Mouse (Mus musculus) spleen, adult 12 weeks (tissue): ENCODE results near the gene Asic1.

Experiments
- DNase-seq: peaks from one replicate; pipeline ENCODE4 v3.0.0; 2022; ENCODE audit warnings: low spot score

Asic1 gene

GRCm38 (mm10) chr15:99670154-99670821 is at the start of gene Asic1:
Gene Asic1, plus strand, starts transcription at chr15:99670368.
- DNase-seq = no peak

GRCm38 (mm10) chr15:99622063-99622462 is 48.1 kb upstream of the Asic1 start:
- DNase-seq = no peak

- no peak for DNase-seq
Measured at GRCm38 (mm10) chr15:99631618-99632017, 38.5 kb upstream of the Asic1 start.

- no peak for DNase-seq
Measured at GRCm38 (mm10) chr15:99634702-99635101, 35.5 kb upstream of the Asic1 start.

- no peak for DNase-seq
Measured at GRCm38 (mm10) chr15:99637405-99638123, 32.6 kb upstream of the Asic1 start.

- DNase-seq = no peak
Measured at GRCm38 (mm10) chr15:99638124-99638485, 32.1 kb upstream of the Asic1 start.

- no peak for DNase-seq
Measured at GRCm38 (mm10) chr15:99642622-99643021, 27.5 kb upstream of the Asic1 start.

GRCm38 (mm10) chr15:99643832-99644231 is 26.3 kb upstream of the Asic1 start:
- no peak for DNase-seq

GRCm38 (mm10) chr15:99644776-99645175 is 25.4 kb upstream of the Asic1 start:
- DNase-seq = no peak

GRCm38 (mm10) chr15:99648326-99648725 is 21.8 kb upstream of the Asic1 start:
- no peak for DNase-seq

- DNase-seq = no peak
Measured at GRCm38 (mm10) chr15:99649067-99649761, 21.0 kb upstream of the Asic1 start.

- no peak for DNase-seq
Measured at GRCm38 (mm10) chr15:99650304-99650703, 19.9 kb upstream of the Asic1 start.

- peak; percentile 92 for DNase-seq
Measured at GRCm38 (mm10) chr15:99651163-99651872, 18.9 kb upstream of the Asic1 start, which contains the start of gene Racgap1. Gene Racgap1, minus strand, starts transcription at chr15:99651656.

- no peak for DNase-seq
Measured at GRCm38 (mm10) chr15:99651984-99652872, 17.9 kb upstream of the Asic1 start.

GRCm38 (mm10) chr15:99653291-99653690 is 16.9 kb upstream of the Asic1 start:
- DNase-seq = no peak

- no peak for DNase-seq
Measured at GRCm38 (mm10) chr15:99653876-99654275, 16.3 kb upstream of the Asic1 start.

GRCm38 (mm10) chr15:99655956-99656355 is 14.2 kb upstream of the Asic1 start:
- no peak for DNase-seq

GRCm38 (mm10) chr15:99658437-99658836 is 11.7 kb upstream of the Asic1 start:
- DNase-seq = no peak

GRCm38 (mm10) chr15:99661121-99661830 is 8.9 kb upstream of the Asic1 start:
- no peak for DNase-seq

GRCm38 (mm10) chr15:99662371-99662770 is 7.8 kb upstream of the Asic1 start:
- DNase-seq = no peak
